Mouse (Mus musculus): ENCODE measurements around the gene Myh10.

DNA sequence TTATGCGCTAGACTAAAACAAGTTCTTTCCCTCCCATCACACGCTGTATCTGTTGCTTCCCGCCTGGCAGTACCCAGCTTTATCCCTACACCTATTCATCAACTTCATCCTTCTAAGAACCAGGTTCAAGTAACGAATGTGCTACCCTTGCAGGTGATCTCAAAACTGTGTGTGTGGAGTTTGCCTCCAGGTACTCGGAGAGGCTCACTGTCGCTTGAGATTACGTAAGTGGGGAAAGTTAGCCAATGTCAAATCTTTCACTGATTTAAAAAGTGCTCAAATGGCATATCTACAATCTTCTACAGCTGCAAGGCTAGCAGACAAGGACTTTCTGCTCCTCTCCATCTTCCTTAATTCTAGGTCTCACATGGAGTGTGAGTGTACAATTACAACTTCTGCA lies 159.5 kb downstream of the Myh10 start:
- TF ChIP-seq CTCF (conservative IDR thresholded peaks at IDR 0.05; ENCODE audit: low read length) (no peak), NANOG (IDR thresholded peaks at IDR 0.05; ENCODE audit: borderline replicate concordance, low read length) (no peak), POU5F1 (IDR thresholded peaks at IDR 0.05; ENCODE audit: borderline replicate concordance, low read length) (no peak)

Data from E14TG2a.4 (cell line).